Mouse (Mus musculus) ES-Bruce4 (cell line): ENCODE data around the gene Hydin.

Source experiments
- CTCF ChIP-seq: IDR thresholded peaks from one replicate; pipeline ENCODE4 v1.8.1; 2011; ENCODE audit warnings: low read depth, low read length
- EP300 ChIP-seq: IDR thresholded peaks from 2 replicates; pipeline ENCODE4 v1.6.1; 2011; ENCODE audit warnings: low read depth, low read length; ENCODE audit not compliant: insufficient read depth

- TF ChIP-seq CTCF: no peak
- TF ChIP-seq EP300: no peak
Observed at GRCm38 (mm10) chr8:110351909-110352308, 85.1 kb downstream of the Hydin start.
